Comparison of ENCODE assay signal across 9 mouse cellular contexts in the genomic region with DNA sequence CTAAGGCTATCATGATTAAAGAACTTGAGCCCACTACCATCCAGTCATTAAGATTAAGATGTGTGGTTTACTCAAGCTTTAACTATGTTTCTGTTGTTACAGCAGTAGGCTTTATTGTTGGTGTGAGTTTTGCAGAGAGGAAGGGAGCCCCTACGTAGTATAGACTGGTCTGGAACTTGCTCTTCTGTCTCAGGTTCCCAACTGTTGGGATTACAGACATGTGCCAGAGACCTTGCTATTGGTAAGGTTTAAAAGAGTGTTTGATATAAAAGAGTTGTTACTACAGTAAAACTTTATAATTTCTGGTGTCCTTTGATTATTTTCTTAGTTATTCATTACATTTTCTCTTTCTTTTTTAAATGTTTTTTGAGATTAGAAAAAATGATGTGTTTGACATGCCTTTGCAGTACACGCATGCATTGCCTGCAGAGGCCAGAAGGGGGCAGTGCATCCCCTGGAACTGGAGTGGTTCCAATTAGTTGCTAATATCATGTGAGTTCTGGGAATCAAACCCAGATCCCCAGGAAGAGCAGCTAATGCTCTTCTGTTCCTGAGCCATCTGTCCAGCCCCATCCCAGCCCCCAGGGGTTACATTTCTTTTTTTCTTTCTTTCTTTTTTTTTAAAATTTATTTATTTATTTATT. TPM values are rescaled to one million over a fixed set of nuclear protein-coding genes. Genes with fewer than 3 reads are reported as not detected.
DNase-seq lines count a peak whose midpoint lies in the region; ATAC-seq and TF ChIP-seq lines count a peak whose summit lies in the region.
"Had no signal": no experiment of that assay in that cellular context is flagged by ENCODE, and none has a peak within 500 bp of the region (broad histone marks: within the 10 kb centered on the region; RNA-seq: fewer than 3 reads in every experiment).

No protein-coding gene starts in this region.

- no peak overlapping the region for H3K4me3 ChIP-seq in forebrain, postnatal 0 days (ENCODE audit: low read depth, low read length)
- no peak overlapping the region for H3K4me3 ChIP-seq in forebrain, embryonic 15.5 days
- H3K4me3 ChIP-seq: limb, embryonic 12.5 days had no signal

- no peaks in the 10 kb centered on the region for H3K9me3 ChIP-seq in forebrain, postnatal 0 days (ENCODE audit: low read length)
- H3K9me3 ChIP-seq in forebrain, embryonic 15.5 days, result no peaks in the 10 kb centered on the region
- H3K9me3 ChIP-seq: limb, embryonic 12.5 days had no signal

- no peak for DNase-seq in forebrain, postnatal 0 days
- peak; percentile 21 for DNase-seq in 3134 (ENCODE audit: extremely low read depth, insufficient read length, low spot score)
- DNase-seq in T-cell, adult 2 months (ENCODE audit: low spot score), result peak; percentile 46
- DNase-seq in forelimb bud, embryonic 11.5 days (ENCODE audit: low read depth, low spot score), result peak; percentile 24
- DNase-seq in lung, adult 18-20 months, result peak; percentile 28 to 29
- peak; percentile 71 for DNase-seq in splenic B cell, adult 2 months (ENCODE audit: low read depth, low spot score)
- DNase-seq in layer of hippocampus, postnatal 36 days, result no peak

- no peak overlapping the region for H3K9ac ChIP-seq in forebrain, postnatal 0 days
- H3K9ac ChIP-seq in forebrain, embryonic 15.5 days (replicated peaks), result no peak overlapping the region
- H3K9ac ChIP-seq: limb, embryonic 12.5 days had no signal

- H3K27ac ChIP-seq in forebrain, postnatal 0 days (ENCODE audit: low read depth, low read length), result no peak overlapping the region
- H3K27ac ChIP-seq in forebrain, embryonic 15.5 days (replicated peaks), result no peak overlapping the region
- H3K27ac ChIP-seq: limb, embryonic 12.5 days had no signal

- TF ChIP-seq CTCF in forebrain, postnatal 0 days (IDR thresholded peaks at IDR 0.05; ENCODE audit: low read depth), result peak; percentile 53

- WGBS in forebrain, postnatal 0 days, result 77% methylated on average over 2 of the region's 2 CpGs
- WGBS in forebrain, embryonic 15.5 days, result 70% methylated on average over 2 of the region's 2 CpGs

- H3K4me2 ChIP-seq in forebrain, postnatal 0 days (ENCODE audit: low read depth), result no peak overlapping the region
- H3K4me2 ChIP-seq in forebrain, embryonic 15.5 days (replicated peaks), result no peak overlapping the region
- H3K4me2 ChIP-seq: limb, embryonic 12.5 days had no signal

- H3K36me3 ChIP-seq in forebrain, postnatal 0 days (ENCODE audit: insufficient read depth), result no peaks in the 10 kb centered on the region
- H3K36me3 ChIP-seq in forebrain, embryonic 15.5 days, result no peaks in the 10 kb centered on the region
- peaks cover 4% of the 10 kb centered on the region; the same call in 1 of the 2 replicates for H3K36me3 ChIP-seq in splenic B cell, adult 2 months (ENCODE audit: control insufficient read depth, insufficient read depth, low read length, poor library complexity, severe bottlenecking)

- ATAC-seq in forebrain, postnatal 0 days, result no peak
- no peak for ATAC-seq in forebrain, embryonic 15.5 days (replicated peaks)

- no peaks in the 10 kb centered on the region for H3K4me1 ChIP-seq in forebrain, postnatal 0 days (ENCODE audit: insufficient read depth)
- H3K4me1 ChIP-seq in forebrain, embryonic 15.5 days, result no peaks in the 10 kb centered on the region
- H3K4me1 ChIP-seq: limb, embryonic 12.5 days had no signal

- H3K27me3 ChIP-seq in forebrain, postnatal 0 days (ENCODE audit: insufficient read depth, low read length), result no peaks in the 10 kb centered on the region
- no peaks in the 10 kb centered on the region for H3K27me3 ChIP-seq in forebrain, embryonic 15.5 days
- no peaks in the 10 kb centered on the region for H3K27me3 ChIP-seq in splenic B cell, adult 2 months (ENCODE audit: control insufficient read depth, insufficient read depth, low read length, poor library complexity, severe bottlenecking)
- H3K27me3 ChIP-seq: limb, embryonic 12.5 days had no signal

RNA-seq across cellular contexts. Expression of gene Uchl5, which starts 11.6 kb away (rescaled TPM):
- 17.2 and 18.0 TPM in 2 replicates for total RNA-seq in forebrain, postnatal 0 days (2014; rRNA removed)
- 61.7 and 66.8 TPM in 2 replicates for polyA plus RNA-seq in forebrain, postnatal 0 days (2015; fragmentation: Nextera tagmentation; extraction: Ambion mirVana)
- 63.5 and 73.4 TPM in 2 replicates for polyA plus RNA-seq in forebrain, embryonic 15.5 days (2015; fragmentation: Nextera tagmentation; extraction: Ambion mirVana)
- 10 to 100 TPM; 33.8 to 39.5 TPM for total RNA-seq in layer of hippocampus, postnatal 36 days (2021)

RNA-seq across cellular contexts. Expression of gene Trove2, which starts 11.8 kb away (rescaled TPM):
- total RNA-seq in forebrain, postnatal 0 days (2014; rRNA removed), result 58.9 and 59.6 TPM in 2 replicates
- 22.3 and 31.4 TPM in 2 replicates for polyA plus RNA-seq in forebrain, postnatal 0 days (2015; fragmentation: Nextera tagmentation; extraction: Ambion mirVana)
- 48.1 and 53.3 TPM in 2 replicates for polyA plus RNA-seq in forebrain, embryonic 15.5 days (2015; fragmentation: Nextera tagmentation; extraction: Ambion mirVana)
- 10 to 100 TPM; 32.0 to 32.4 TPM for total RNA-seq in layer of hippocampus, postnatal 36 days (2021)

Comparison
In these comparisons a context has a peak if more than half of its experiments do, and no peak if none do; other contexts are left out.
1. DNase-seq: peak in 3134 (single experiment), T-cell, adult 2 months (single experiment), forelimb bud, embryonic 11.5 days (single experiment), lung, adult 18-20 months (2 of 2) and splenic B cell, adult 2 months (single experiment); none in forebrain, postnatal 0 days (single experiment) and layer of hippocampus, postnatal 36 days (0 of 2).